Mouse (Mus musculus) leukemia stem cell, adult 10-12 weeks (primary cell): ENCODE results near the gene Tmem45a2. TPM values are rescaled to one million over a fixed set of nuclear protein-coding genes. Genes with fewer than 3 reads are reported as not detected.

Experiments
- polyA plus RNA-seq: library from polyadenylated mRNA; stranded (reverse); fragments of >175 nt; gene quantifications from 2 replicates; pipeline ENCODE4 v1.2.3, GENCODE M21; 2012; ENCODE audit warnings: low replicate concordance

The Tmem45a2 gene
- polyA plus RNA-seq: 0.06 TPM in 1 of 2 replicates, not detected in the other

DNA sequence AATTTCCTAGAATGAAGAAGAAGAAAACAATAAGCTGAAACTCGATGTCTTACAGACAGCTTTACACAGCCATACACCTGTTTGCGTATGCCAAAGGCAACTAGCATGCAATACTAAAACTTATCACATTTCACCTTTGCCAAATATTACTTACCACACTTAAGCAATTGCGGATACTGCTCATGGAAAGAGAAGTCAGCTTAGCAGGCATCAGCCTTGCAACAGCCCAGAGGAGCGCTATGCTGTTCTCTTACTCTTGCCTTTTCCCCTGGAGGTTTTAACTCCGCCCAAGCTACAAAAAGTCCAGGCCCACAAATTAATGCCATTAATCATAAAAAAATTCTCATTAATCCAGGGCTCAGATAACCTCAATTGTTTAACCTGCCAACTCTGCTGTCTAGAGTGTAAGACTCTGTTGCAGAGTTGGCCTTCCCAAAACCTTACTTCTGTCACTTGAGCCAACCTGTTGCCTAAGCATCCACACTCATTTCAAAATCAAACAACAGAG, at the start of gene Tmem45a2:
Gene Tmem45a2 (minus strand): TSS at position 241 of the 508 bp plus-strand sequence.

Other genes starting within 250 kb of the Tmem45a2 start
- not detected in 2 replicates for gene Tmem45a, start 185.2 kb downstream of the Tmem45a2 start, polyA plus RNA-seq
- not detected in 2 replicates for gene Lnp1, start 143.3 kb downstream of the Tmem45a2 start, polyA plus RNA-seq
- gene Tomm70a, start 50.3 kb upstream of the Tmem45a2 start, polyA plus RNA-seq: 36.7 and 45.3 TPM in 2 replicates
- gene Nit2, start 96.0 kb upstream of the Tmem45a2 start, polyA plus RNA-seq: 0.57 and 7.0 TPM in 2 replicates
- 0.18 and 0.73 TPM in 2 replicates for gene Tbc1d23, start 160.1 kb upstream of the Tmem45a2 start, polyA plus RNA-seq
- gene Tmem30c, start 221.5 kb upstream of the Tmem45a2 start, polyA plus RNA-seq: not detected in 2 replicates